In the genomic region with DNA sequence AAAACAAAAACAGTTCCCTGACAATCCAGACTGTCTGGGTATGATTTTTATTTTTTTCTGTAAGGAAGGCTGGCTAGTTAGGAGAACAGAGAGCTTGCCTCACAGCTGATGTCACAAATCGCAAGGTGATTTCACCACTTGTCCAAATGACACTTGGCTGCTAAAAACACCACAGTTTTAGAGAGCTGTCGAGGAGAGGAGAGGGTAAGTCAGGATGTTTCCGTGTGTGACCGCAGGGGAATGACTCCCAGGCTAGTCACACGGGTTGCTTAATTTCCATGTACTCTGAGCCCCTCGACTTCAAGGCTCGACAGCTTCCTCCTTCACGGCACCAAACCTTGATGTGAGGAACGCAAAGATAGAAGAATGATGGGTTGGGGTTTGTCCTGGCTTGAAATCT, we compare ENCODE assay signal across 12 mouse cellular contexts. TPM values are rescaled to one million over a fixed set of nuclear protein-coding genes. Genes with fewer than 3 reads are reported as not detected.
A peak's percentile ranks its signal among the peaks of the same experiment; 100 is the strongest.
DNase-seq lines count a peak whose midpoint lies in the region; ATAC-seq and TF ChIP-seq lines count a peak whose summit lies in the region.
"Had no signal": no experiment of that assay in that cellular context is flagged by ENCODE, and none has a peak within 500 bp of the region (broad histone marks: within the 10 kb centered on the region; RNA-seq: fewer than 3 reads in every experiment).

No protein-coding gene starts in this region.

- TF ChIP-seq CTCF in liver, postnatal 0 days (IDR thresholded peaks at IDR 0.05; ENCODE audit: low read depth) = no peak
- no peak for TF ChIP-seq CTCF in bone marrow, adult 2 months (IDR thresholded peaks at IDR 0.05; ENCODE audit: control insufficient read depth, insufficient read depth, low read length)

- peak; percentile 33 for DNase-seq in liver, postnatal 0 days
- no peak for DNase-seq in liver, embryonic 11.5 days (ENCODE audit: low spot score)
- no peak for DNase-seq in adrenal gland, adult 8-10 months
- DNase-seq: layer of hippocampus, adult 9-11 months; left cerebral cortex, postnatal 4 days; right cerebral cortex, adult 18-20 months had no signal

- 54% methylated on average over 9 of the region's 9 CpGs for WGBS in liver, postnatal 0 days (ENCODE audit: insufficient replicate concordance)
- 63% methylated on average over 9 of the region's 9 CpGs for WGBS in liver, embryonic 11.5 days
- 38% methylated on average over 9 of the region's 9 CpGs for WGBS in bone marrow, adult 2 months
- WGBS in embryonic facial prominence, embryonic 15.5 days = 54% methylated on average over 9 of the region's 9 CpGs
- 83% methylated on average over 9 of the region's 9 CpGs for WGBS in hindbrain, embryonic 13.5 days

- H3K36me3 ChIP-seq in liver, postnatal 0 days (replicated peaks; ENCODE audit: insufficient read depth, low read length) = no peaks in the 10 kb centered on the region
- H3K36me3 ChIP-seq in liver, embryonic 11.5 days (ENCODE audit: control insufficient read depth, insufficient read depth, low read length) = no peaks in the 10 kb centered on the region
- no peaks in the 10 kb centered on the region for H3K36me3 ChIP-seq in embryonic facial prominence, embryonic 15.5 days
- H3K36me3 ChIP-seq in hindbrain, embryonic 13.5 days = peaks cover 6% of the 10 kb centered on the region

- ATAC-seq in liver, postnatal 0 days = peak; percentile 37
- ATAC-seq in liver, embryonic 11.5 days (replicated peaks; ENCODE audit: low FRiP score) = no peak
- no peak for ATAC-seq in embryonic facial prominence, embryonic 15.5 days (ENCODE audit: insufficient number of reproducible peaks, low FRiP score, low TSS enrichment, low read depth)
- peak; percentile 78 for ATAC-seq in megakaryocyte progenitor cell, adult 5-6 weeks (replicated peaks; ENCODE audit: poor library complexity)
- no peak for ATAC-seq in hindbrain, embryonic 13.5 days (ENCODE audit: low FRiP score)
- ATAC-seq: intestine, postnatal 0 days had no signal

- no peaks in the 10 kb centered on the region for H3K27me3 ChIP-seq in liver, postnatal 0 days (ENCODE audit: insufficient read depth, low read length)
- no peaks in the 10 kb centered on the region for H3K27me3 ChIP-seq in liver, embryonic 11.5 days (replicated peaks; ENCODE audit: control insufficient read depth, insufficient read depth, low read length)
- no peaks in the 10 kb centered on the region for H3K27me3 ChIP-seq in embryonic facial prominence, embryonic 15.5 days
- no peaks in the 10 kb centered on the region for H3K27me3 ChIP-seq in hindbrain, embryonic 13.5 days

- H3K4me3 ChIP-seq in liver, postnatal 0 days (ENCODE audit: low read depth, low read length) = no peak overlapping the region
- H3K4me3 ChIP-seq in liver, embryonic 11.5 days (ENCODE audit: low read depth, low read length) = no peak overlapping the region
- peak overlapping the region; percentile 6 for H3K4me3 ChIP-seq in bone marrow, adult 2 months (replicated peaks; ENCODE audit: control insufficient read depth, low read depth, low read length)
- no peak overlapping the region for H3K4me3 ChIP-seq in embryonic facial prominence, embryonic 15.5 days (replicated peaks)
- no peak overlapping the region for H3K4me3 ChIP-seq in hindbrain, embryonic 13.5 days

- no peaks in the 10 kb centered on the region for H3K9me3 ChIP-seq in liver, postnatal 0 days (ENCODE audit: low read length)
- no peaks in the 10 kb centered on the region for H3K9me3 ChIP-seq in liver, embryonic 11.5 days (ENCODE audit: control insufficient read depth, low read length)
- no peaks in the 10 kb centered on the region for H3K9me3 ChIP-seq in embryonic facial prominence, embryonic 15.5 days (replicated peaks)
- no peaks in the 10 kb centered on the region for H3K9me3 ChIP-seq in hindbrain, embryonic 13.5 days

- peaks cover 6% of the 10 kb centered on the region; the same call in 1 of the 2 replicates for H3K4me1 ChIP-seq in liver, postnatal 0 days (ENCODE audit: insufficient read depth)
- peaks cover 5% of the 10 kb centered on the region; the same call in 1 of the 2 replicates for H3K4me1 ChIP-seq in liver, embryonic 11.5 days (replicated peaks; ENCODE audit: control insufficient read depth, insufficient read depth, low read length)
- H3K4me1 ChIP-seq in bone marrow, adult 2 months (ENCODE audit: control insufficient read depth, insufficient read depth, low read length) = peaks cover 2% of the 10 kb centered on the region
- H3K4me1 ChIP-seq in embryonic facial prominence, embryonic 15.5 days = peaks cover 74% of the 10 kb centered on the region
- peaks cover 37% of the 10 kb centered on the region for H3K4me1 ChIP-seq in hindbrain, embryonic 13.5 days (replicated peaks)

- H3K9ac ChIP-seq in liver, postnatal 0 days (replicated peaks) = no peak overlapping the region
- H3K9ac ChIP-seq in liver, embryonic 11.5 days (ENCODE audit: low read depth, low read length) = no peak overlapping the region
- H3K9ac ChIP-seq in embryonic facial prominence, embryonic 15.5 days = no peak overlapping the region
- no peak overlapping the region for H3K9ac ChIP-seq in hindbrain, embryonic 13.5 days

- TF ChIP-seq POLR2A in bone marrow, adult 2 months (IDR thresholded peaks at IDR 0.05; ENCODE audit: borderline replicate concordance, control insufficient read depth, low read depth, low read length) = no peak

- TF ChIP-seq EP300 in liver, postnatal 0 days (IDR thresholded peaks at IDR 0.05; ENCODE audit: low read depth) = no peak

- no peak overlapping the region for H3K27ac ChIP-seq in liver, postnatal 0 days (ENCODE audit: low read depth)
- H3K27ac ChIP-seq in liver, embryonic 11.5 days (ENCODE audit: low read depth, low read length) = no peak overlapping the region
- H3K27ac ChIP-seq in bone marrow, adult 2 months (ENCODE audit: control insufficient read depth, insufficient read depth, low read depth, low read length, poor library complexity) = no peak overlapping the region
- H3K27ac ChIP-seq in embryonic facial prominence, embryonic 15.5 days (replicated peaks) = peak overlapping the region; percentile 99
- H3K27ac ChIP-seq in hindbrain, embryonic 13.5 days = no peak overlapping the region

- no peak overlapping the region for H3K4me2 ChIP-seq in liver, postnatal 0 days (ENCODE audit: low read depth, low read length)
- H3K4me2 ChIP-seq in liver, embryonic 11.5 days = no peak overlapping the region
- H3K4me2 ChIP-seq in embryonic facial prominence, embryonic 15.5 days (replicated peaks) = no peak overlapping the region
- no peak overlapping the region for H3K4me2 ChIP-seq in hindbrain, embryonic 13.5 days

RNA-seq across cellular contexts. Expression of gene 4930558K02Rik, which starts 26.7 kb away (rescaled TPM):
- not detected in 2 replicates for polyA plus RNA-seq in liver, postnatal 0 days (2015; fragmentation: Nextera tagmentation; extraction: Ambion mirVana)
- not detected in 2 replicates for polyA plus RNA-seq in liver, embryonic 11.5 days (2014; fragmentation: Nextera tagmentation; extraction: Ambion mirVana)
- not detected in 2 replicates for polyA plus RNA-seq in bone marrow, adult 2 months (2011; ENCODE audit: insufficient read depth, insufficient read length, low replicate concordance, missing spikeins)
- polyA plus RNA-seq in embryonic facial prominence, embryonic 15.5 days (2015; fragmentation: Nextera tagmentation; extraction: Ambion mirVana) = not detected in 2 replicates
- 0.39 TPM in 1 of 2 replicates, not detected in the other for total RNA-seq in megakaryocyte progenitor cell, adult 5-6 weeks (2015)
- total RNA-seq in megakaryocyte progenitor cell, adult 5-6 weeks (2017) = not detected in 2 replicates
- not detected for total RNA-seq in adrenal gland, adult 8-10 months (2022)
- not detected in 2 replicates for polyA plus RNA-seq in hindbrain, embryonic 13.5 days (2015; fragmentation: Nextera tagmentation; extraction: Ambion mirVana)
- total RNA-seq: left cerebral cortex, postnatal 4 days had no signal
- polyA plus RNA-seq: heart, embryonic 16.5 days; intestine, postnatal 0 days had no signal

RNA-seq across cellular contexts. Expression of gene Pigc, which starts 37.1 kb away (rescaled TPM):
- 17.7 and 20.7 TPM in 2 replicates for polyA plus RNA-seq in liver, postnatal 0 days (2015; fragmentation: Nextera tagmentation; extraction: Ambion mirVana)
- polyA plus RNA-seq in liver, embryonic 11.5 days (2014; fragmentation: Nextera tagmentation; extraction: Ambion mirVana) = 22.8 and 25.0 TPM in 2 replicates
- 11.8 and 12.9 TPM in 2 replicates for polyA plus RNA-seq in bone marrow, adult 2 months (2011; ENCODE audit: insufficient read depth, insufficient read length, low replicate concordance, missing spikeins)
- polyA plus RNA-seq in embryonic facial prominence, embryonic 15.5 days (2015; fragmentation: Nextera tagmentation; extraction: Ambion mirVana) = 42.4 and 49.7 TPM in 2 replicates
- 11.9 and 13.7 TPM in 2 replicates for total RNA-seq in megakaryocyte progenitor cell, adult 5-6 weeks (2015)
- total RNA-seq in megakaryocyte progenitor cell, adult 5-6 weeks (2017) = 17.4 and 20.1 TPM in 2 replicates
- 10 to 100 TPM; 15.1 to 24.7 (median 19.8) TPM for total RNA-seq in adrenal gland, adult 8-10 months (2022)
- 35.7 and 37.6 TPM in 2 replicates for polyA plus RNA-seq in hindbrain, embryonic 13.5 days (2015; fragmentation: Nextera tagmentation; extraction: Ambion mirVana)

Comparison
In these comparisons a context has a peak if more than half of its experiments do, and no peak if none do; other contexts are left out.
1. ATAC-seq: peak in liver, postnatal 0 days (single experiment) and megakaryocyte progenitor cell, adult 5-6 weeks (single experiment); none in liver, embryonic 11.5 days (single experiment), embryonic facial prominence, embryonic 15.5 days (single experiment) and hindbrain, embryonic 13.5 days (single experiment).